Mouse (Mus musculus) liver, postnatal 0 days (tissue): Measurements from ENCODE around the gene March2.

ENCODE experiments used
- CTCF ChIP-seq: sonication (generic); IDR thresholded peaks from 2 replicates; pipeline ENCODE4 v1.5.1; 2016; ENCODE audit warnings: antibody characterized with exemption, low read depth
- EP300 ChIP-seq: IDR thresholded peaks from 2 replicates; pipeline ENCODE4 v1.6.1; 2016; ENCODE audit warnings: antibody characterized with exemption, low read depth, mild to moderate bottlenecking

DNA sequence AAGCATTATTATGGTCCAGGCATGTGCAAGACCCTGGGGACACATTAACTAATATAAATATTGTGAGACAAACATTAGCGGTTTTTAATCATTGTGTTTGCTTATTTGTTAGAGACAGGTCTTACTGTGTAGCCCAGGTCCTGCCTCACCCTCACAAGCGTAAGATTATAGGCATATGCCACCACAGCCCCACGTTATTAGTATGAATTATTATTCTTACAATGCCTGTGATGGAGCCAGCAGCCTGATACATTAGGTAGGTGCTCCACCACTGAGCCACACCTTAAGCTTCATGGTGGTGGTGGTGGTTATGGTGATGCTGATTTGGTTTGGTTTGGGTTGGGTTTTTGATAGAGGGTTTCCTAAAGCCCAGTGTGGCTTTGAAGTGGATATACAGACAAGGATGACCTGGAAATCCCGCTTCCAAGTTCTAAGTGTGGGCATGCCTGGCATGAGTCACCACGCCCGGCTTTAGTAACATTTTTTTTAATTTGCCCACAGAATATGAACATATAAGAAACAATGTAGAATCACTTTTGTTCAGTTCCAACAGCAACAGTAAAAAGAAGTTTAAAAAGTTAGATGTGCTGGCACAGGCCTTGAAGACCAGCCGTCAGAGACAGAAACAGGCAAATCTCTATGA is 1.4 kb upstream of the March2 start:
- TF ChIP-seq CTCF (no peak), EP300 (no peak)
